Mouse (Mus musculus) intestine, embryonic 14.5 days (tissue): Measurements from ENCODE around the gene Diaph2. TPM values are rescaled to one million over a fixed set of nuclear protein-coding genes. Genes with fewer than 3 reads are reported as not detected.
"Not testable (repeated sequence)": the region's sequence is repeated elsewhere in the genome, so short reads cannot be mapped to it uniquely, and the experiment has no call there.

Source experiments
- ATAC-seq: fragments of 200-750 bp; cut with Nextera tagmentation; replicated peaks from 2 replicates; pipeline ENCODE4 v1.8.0; 2017; ENCODE audit warnings: low read depth, moderate number of reproducible peaks, moderate TSS enrichment, moderate library complexity; ENCODE audit not compliant: low FRiP score, low TSS enrichment
- DNase-seq: peaks from one replicate; pipeline ENCODE4 v3.0.0-alpha.2; 2018; ENCODE audit warnings: low spot score
- H3K27ac ChIP-seq: fragments of 300-500 bp; sonication (generic); 2 replicates; pipeline ENCODE4 v1.5.1; 2014; ENCODE audit warnings: low read depth, mild to moderate bottlenecking, control low read depth
- H3K27me3 ChIP-seq: fragments of 300-500 bp; sonication (generic); replicated peaks from 2 replicates; pipeline ENCODE4 v1.6.1; 2014; ENCODE audit warnings: low read length, control low read depth; ENCODE audit not compliant: control insufficient read depth, insufficient read depth
- H3K36me3 ChIP-seq: fragments of 300-500 bp; sonication (generic); 2 replicates; pipeline ENCODE4 v1.6.1; 2014; ENCODE audit warnings: low read length, control low read depth; ENCODE audit not compliant: control insufficient read depth, insufficient read depth
- H3K4me1 ChIP-seq: fragments of 300-500 bp; sonication (generic); replicated peaks from 2 replicates; pipeline ENCODE4 v1.6.1; 2014; ENCODE audit warnings: low read length, control low read depth, mixed read lengths; ENCODE audit not compliant: control insufficient read depth, insufficient read depth
- H3K4me2 ChIP-seq: fragments of 300-500 bp; sonication (generic); 2 replicates; pipeline ENCODE4 v1.6.1; 2014; ENCODE audit warnings: low read length
- H3K4me3 ChIP-seq: fragments of 300-500 bp; sonication (generic); 2 replicates; pipeline ENCODE4 v1.5.1; 2014; ENCODE audit warnings: low read depth, low read length, control low read depth, mixed read lengths
- H3K9ac ChIP-seq: fragments of 300-500 bp; sonication (generic); 2 replicates; pipeline ENCODE4 v1.6.1; 2014; ENCODE audit warnings: mild to moderate bottlenecking, low read length
- H3K9me3 ChIP-seq: fragments of 300-500 bp; sonication (generic); 2 replicates; pipeline ENCODE4 v1.6.1; 2016; ENCODE audit warnings: low read length, control low read depth; ENCODE audit not compliant: control insufficient read depth
- WGBS: fragments of 180-500 bp; shearing (Covaris S2); extraction: QIAGEN DNeasy Blood & Tissue Kit; methylation state at CpG from one replicate; pipeline ENCODE4 v1.1.7; 2014; 5-methylcytosine and 5-hydroxymethylcytosine counted together
- polyA plus RNA-seq: library from polyadenylated mRNA; unstranded; fragments of >200 nt; fragmentation: Nextera tagmentation; extraction: Ambion mirVana; gene quantifications from 2 replicates; pipeline ENCODE4 v1.2.1, GENCODE M21; 2014

Diaph2 gene
- polyA plus RNA-seq, 1 experiment from 2014 or later = 4.5 TPM

DNA sequence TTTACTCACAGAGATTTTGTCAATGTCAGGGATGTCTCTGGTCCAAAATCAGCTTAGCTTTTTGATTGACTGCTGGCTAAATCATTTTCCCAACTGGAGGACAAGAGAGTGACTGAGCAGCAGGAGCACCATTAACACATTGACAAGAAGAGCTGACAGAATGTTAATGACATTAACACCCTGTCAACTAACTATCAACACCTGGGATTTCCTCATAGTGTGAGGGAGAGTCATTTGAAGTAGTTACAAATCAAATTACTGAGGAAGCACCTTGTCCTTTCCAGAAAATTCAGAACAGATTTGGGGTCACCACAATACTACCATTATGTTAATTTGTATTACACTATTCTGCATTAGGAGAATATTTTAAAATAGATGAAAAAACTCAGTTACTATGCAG lies 439.7 kb downstream of the Diaph2 start:
- Histone ChIP-seq H3K4me1 (no peaks in the 10 kb centered on the region), H3K9me3 (no peaks in the 10 kb centered on the region), H3K9ac (no peak overlapping the region), H3K27me3 (no peaks in the 10 kb centered on the region), H3K36me3 (no peaks in the 10 kb centered on the region), H3K4me3 (no peak overlapping the region), H3K27ac (no peak overlapping the region), H3K4me2 (no peak overlapping the region)
- no peak for ATAC-seq
- no peak for DNase-seq

DNA sequence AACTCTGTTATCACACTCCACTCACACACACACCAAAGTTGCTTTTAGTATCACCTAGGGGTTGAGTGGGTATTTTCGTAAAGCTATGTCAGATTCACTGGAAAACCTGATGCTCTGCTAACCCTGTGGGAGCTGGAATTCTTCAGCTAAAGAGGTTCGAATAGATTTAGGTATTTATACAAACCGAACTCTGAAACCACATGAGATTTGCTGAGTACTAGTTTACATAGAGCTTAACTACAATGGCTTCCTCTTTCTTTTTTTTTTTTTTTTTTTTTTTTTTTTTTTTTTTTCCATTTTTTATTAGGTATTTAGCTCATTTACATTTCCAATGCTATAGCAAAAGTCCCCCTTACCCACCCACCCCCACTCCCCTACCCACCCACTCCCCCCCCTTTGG lies 447.9 kb downstream of the Diaph2 start:
- H3K4me2 ChIP-seq, ATAC-seq, H3K9me3 ChIP-seq, H3K4me1 ChIP-seq, H3K4me3 ChIP-seq, H3K9ac ChIP-seq, H3K27ac ChIP-seq, H3K27me3 ChIP-seq, DNase-seq, H3K36me3 ChIP-seq: not testable (repeated sequence)
- whole genome bisulfite sequencing = 79% methylated on average over 3 of the region's 3 CpGs

DNA sequence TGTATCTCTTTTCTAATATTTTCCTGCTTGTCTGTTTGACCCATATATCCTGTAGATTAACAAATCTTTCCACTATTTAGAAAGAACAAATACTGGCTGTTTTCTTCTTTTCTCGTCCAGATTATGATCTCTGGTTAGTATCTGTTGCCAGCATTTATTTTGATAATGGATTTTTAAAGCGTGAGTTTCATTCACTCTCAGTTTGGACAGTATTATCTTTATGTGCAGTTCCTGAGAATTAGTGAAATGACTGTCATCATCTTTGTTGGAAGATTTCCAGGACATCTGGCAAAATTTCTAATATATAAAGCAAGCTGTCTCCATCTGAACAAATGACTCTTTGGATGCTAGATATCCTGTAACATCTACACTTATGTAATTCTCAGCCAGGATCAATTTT lies 455.7 kb downstream of the Diaph2 start:
- no peak overlapping the region for H3K27ac ChIP-seq
- WGBS = 32% methylated on average over 2 of the region's 2 CpGs
- H3K4me3 ChIP-seq = no peak overlapping the region
- no peak for DNase-seq
- no peak for ATAC-seq
- no peak overlapping the region for H3K9ac ChIP-seq
- H3K4me1 ChIP-seq = no peaks in the 10 kb centered on the region
- H3K9me3 ChIP-seq = no peaks in the 10 kb centered on the region
- H3K4me2 ChIP-seq = no peak overlapping the region
- no peaks in the 10 kb centered on the region for H3K27me3 ChIP-seq
- H3K36me3 ChIP-seq = no peaks in the 10 kb centered on the region

- H3K27ac ChIP-seq = no peak overlapping the region
- no peaks in the 10 kb centered on the region for H3K36me3 ChIP-seq
- no peaks in the 10 kb centered on the region for H3K27me3 ChIP-seq
- no peaks in the 10 kb centered on the region for H3K9me3 ChIP-seq
- DNase-seq = no peak
- H3K4me2 ChIP-seq = no peak overlapping the region
- H3K4me3 ChIP-seq = no peak overlapping the region
- ATAC-seq = no peak
- WGBS = 90% methylated on average over 4 of the region's 4 CpGs
- H3K9ac ChIP-seq = no peak overlapping the region
- H3K4me1 ChIP-seq = no peaks in the 10 kb centered on the region
These were observed 462.7 kb downstream of the Diaph2 start for GRCm38 (mm10) chrX:130212227-130212626.

DNA sequence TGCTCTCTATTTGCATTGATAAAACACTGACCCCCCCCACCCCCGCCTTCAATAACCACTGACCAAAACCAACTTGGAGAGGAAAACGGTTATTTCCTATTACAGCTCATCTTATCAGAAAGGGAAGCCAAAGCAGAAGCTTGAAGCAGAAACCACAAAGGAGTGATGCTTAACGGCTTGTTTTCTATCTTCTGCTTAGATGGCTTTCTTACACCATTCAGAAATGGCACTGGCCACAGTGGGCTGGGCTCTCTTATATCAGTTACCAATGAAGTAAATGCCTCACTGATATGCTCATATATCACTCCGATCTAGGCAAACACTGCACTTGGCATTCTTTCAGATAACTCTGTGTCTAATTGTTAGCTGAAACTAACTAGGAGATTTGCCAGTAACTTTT lies 463.2 kb downstream of the Diaph2 start:
- no peaks in the 10 kb centered on the region for H3K27me3 ChIP-seq
- no peak overlapping the region for H3K27ac ChIP-seq
- H3K9ac ChIP-seq = no peak overlapping the region
- H3K4me2 ChIP-seq = no peak overlapping the region
- no peak for ATAC-seq
- H3K4me1 ChIP-seq = no peaks in the 10 kb centered on the region
- DNase-seq = no peak
- no peaks in the 10 kb centered on the region for H3K9me3 ChIP-seq
- H3K36me3 ChIP-seq = no peaks in the 10 kb centered on the region
- H3K4me3 ChIP-seq = no peak overlapping the region
- WGBS = 79% methylated on average over 4 of the region's 4 CpGs

DNA sequence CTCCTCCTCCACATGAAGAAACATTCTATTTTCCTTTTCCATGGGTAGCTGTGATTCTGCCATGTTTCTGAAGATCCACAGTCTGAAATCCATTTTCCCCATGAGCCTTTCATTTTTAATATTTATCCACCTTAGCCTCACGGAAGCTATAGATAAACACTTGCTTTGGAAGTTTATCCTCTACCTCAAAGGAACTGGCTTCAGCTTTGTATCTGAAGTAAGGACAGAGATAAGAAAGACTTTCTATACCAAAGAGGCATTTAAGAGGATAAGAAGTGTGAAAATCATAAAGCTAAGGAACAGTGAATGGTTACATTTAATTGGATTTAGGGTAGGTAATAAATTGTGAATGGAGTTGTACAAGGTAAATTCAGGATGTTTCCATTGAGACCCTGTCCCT lies 480.5 kb downstream of the Diaph2 start:
- Histone ChIP-seq H3K27me3 (no peaks in the 10 kb centered on the region), H3K9me3 (no peaks in the 10 kb centered on the region), H3K4me3 (no peak overlapping the region), H3K27ac (no peak overlapping the region), H3K4me2 (no peak overlapping the region), H3K4me1 (no peaks in the 10 kb centered on the region), H3K36me3 (no peaks in the 10 kb centered on the region), H3K9ac (no peak overlapping the region)
- ATAC-seq (no peak), DNase-seq (no peak)
- WGBS = 74% methylated on average over 1 of the region's 1 CpGs

DNA sequence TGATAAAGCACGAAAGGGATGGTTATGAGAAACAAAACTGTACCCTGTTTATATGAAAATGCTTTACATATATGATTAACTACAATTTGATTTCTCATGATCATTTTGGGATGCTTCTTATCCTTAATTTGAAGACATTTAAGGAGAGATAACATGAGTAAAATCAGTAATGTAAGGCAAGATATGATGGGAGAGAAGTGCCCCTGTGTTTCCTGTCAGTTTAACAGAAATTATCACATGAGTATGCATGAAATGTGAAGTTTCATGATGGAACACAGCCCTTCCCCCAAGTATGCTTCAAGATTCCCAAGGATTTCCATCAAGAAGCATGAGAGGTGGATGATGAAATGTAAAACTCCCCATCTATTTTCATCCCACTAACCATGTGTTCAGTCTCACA lies 485.6 kb downstream of the Diaph2 start:
- 84% methylated on average over 1 of the region's 1 CpGs for WGBS
- Histone ChIP-seq H3K4me1 (no peaks in the 10 kb centered on the region), H3K4me2 (no peak overlapping the region), H3K4me3 (no peak overlapping the region), H3K9me3 (no peaks in the 10 kb centered on the region), H3K27me3 (no peaks in the 10 kb centered on the region), H3K9ac (no peak overlapping the region), H3K27ac (no peak overlapping the region), H3K36me3 (no peaks in the 10 kb centered on the region)
- no peak for ATAC-seq
- no peak for DNase-seq

DNA sequence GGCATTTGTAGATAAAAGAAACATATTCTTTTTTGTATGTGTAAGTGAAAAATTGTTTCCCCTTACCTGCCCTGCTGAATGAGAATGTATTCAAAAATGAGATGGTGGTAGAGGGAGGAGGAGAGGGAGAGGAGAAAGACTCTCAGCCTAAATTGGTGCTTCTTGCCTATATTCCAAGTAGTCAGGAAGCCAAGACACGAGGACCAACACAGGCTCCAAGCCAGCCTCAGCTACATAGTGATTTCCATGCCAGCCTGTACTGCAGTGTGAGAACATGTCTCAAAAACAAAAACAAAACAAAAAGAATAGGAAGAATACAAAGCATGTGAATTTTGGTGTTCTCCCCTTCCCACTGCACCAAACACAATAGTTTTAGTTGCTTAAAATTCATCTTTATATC lies 497.1 kb downstream of the Diaph2 start:
- no peak overlapping the region for H3K27ac ChIP-seq
- DNase-seq = no peak
- no peaks in the 10 kb centered on the region for H3K4me1 ChIP-seq
- H3K36me3 ChIP-seq = no peaks in the 10 kb centered on the region
- H3K27me3 ChIP-seq = no peaks in the 10 kb centered on the region
- ATAC-seq = no peak
- no peaks in the 10 kb centered on the region for H3K9me3 ChIP-seq
- no peak overlapping the region for H3K9ac ChIP-seq
- H3K4me2 ChIP-seq = no peak overlapping the region
- 74% methylated on average over 1 of the region's 1 CpGs for whole genome bisulfite sequencing
- no peak overlapping the region for H3K4me3 ChIP-seq

DNA sequence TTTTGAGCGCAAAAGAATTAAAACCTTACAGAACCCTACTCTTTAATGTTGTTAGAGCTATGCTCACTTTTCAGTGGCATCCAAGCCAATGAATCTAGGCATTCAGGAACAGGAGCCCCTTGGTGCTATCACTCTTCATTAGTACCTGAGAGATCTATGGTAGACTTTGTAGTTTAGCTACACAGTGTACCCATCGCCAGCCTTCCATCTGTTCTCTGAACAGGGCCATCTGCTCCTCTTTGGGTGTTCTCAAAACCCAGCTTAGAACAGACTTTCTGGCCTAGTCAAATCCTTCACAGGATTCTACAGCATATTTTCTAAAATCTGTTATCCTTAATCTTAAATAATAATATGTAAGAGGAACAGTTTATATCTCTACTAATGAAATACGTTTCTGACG lies 504.1 kb downstream of the Diaph2 start:
- Histone ChIP-seq H3K4me1 (no peaks in the 10 kb centered on the region), H3K27me3 (no peaks in the 10 kb centered on the region), H3K9me3 (no peaks in the 10 kb centered on the region), H3K4me2 (no peak overlapping the region), H3K9ac (no peak overlapping the region), H3K4me3 (no peak overlapping the region), H3K36me3 (no peaks in the 10 kb centered on the region), H3K27ac (no peak overlapping the region)
- WGBS = 88% methylated on average over 4 of the region's 4 CpGs
- DNase-seq (no peak), ATAC-seq (no peak)
